Mouse (Mus musculus): Measurements from ENCODE around the gene Tgfbr2. TPM values are rescaled to one million over a fixed set of nuclear protein-coding genes. Genes with fewer than 3 reads are reported as not detected.

Gene Tgfbr2
- total RNA-seq, 1 experiment from 2014 or later: 69.9 TPM

DNA sequence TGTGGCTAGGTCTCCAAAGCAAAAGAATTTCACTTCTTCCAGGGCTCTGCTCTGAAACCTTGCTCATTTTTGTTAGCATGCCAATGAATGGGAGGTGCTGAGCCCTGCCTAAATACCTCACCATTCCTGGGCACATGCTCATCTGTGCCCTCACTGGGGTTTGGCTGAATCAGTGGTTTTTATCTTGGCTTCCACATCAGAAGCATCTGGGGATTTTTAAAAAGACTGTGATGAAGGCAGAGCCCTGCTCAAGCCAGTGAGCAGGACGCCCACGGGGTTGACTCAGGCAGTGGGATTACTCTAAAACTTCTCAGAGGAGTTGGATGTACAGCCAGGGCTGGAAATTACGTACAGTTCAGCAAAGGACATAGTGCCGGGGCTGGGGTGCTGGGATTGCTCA, 22.3 kb downstream of the Tgfbr2 start:
- no peak for DNase-seq

DNA sequence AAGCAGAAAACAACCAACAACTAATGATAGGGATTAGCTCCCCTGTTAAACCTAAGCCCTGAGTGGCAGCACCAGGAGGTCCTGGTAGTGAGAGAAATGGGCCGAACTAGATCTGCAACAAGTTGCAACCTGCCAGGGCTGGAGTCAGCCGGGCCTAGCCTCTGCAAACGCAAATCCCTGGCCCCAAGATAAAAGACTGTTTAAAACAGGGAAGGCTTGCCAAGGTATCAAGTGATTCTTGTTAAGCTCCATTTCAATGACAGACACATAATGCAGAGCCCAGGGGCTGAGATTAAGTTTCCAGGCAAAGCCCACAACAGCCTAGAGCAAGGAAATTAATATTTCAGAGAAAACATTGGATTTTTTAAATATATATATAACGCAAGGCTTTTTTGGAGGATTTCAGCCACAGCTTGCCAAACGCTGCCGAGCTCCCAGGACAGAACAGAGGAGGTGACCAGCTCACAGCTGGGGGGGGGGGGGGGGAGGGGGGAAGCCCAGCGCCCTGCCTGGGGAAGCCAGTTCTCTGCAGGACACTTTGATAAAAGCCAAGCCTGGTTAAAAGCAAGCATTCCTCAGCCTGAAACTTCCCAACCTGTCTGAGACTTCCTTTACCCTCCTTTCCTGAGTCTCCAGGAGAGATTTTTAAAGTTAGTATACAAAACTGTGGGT, 24.3 kb downstream of the Tgfbr2 start:
- DNase-seq: no peak

DNA sequence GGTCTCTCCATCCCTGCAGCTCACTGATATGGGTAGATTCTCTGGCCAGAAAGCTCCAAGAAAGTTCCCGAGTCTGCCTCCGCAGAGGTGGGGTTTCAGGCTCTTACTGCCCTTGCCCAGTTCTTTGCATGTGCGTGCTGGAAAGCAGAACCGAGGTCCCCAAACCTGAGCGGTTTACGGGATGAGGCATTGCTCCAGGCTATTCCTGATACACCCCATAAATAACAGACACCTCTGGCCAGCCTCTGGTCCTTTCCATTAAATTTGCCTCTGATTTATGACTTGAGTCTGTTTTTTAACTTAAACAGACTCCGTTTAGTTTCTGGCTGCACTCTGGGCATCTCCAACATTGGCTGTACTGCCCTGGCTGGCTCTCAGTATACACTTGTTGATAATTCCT, 26.4 kb downstream of the Tgfbr2 start:
- no peak for DNase-seq

DNA sequence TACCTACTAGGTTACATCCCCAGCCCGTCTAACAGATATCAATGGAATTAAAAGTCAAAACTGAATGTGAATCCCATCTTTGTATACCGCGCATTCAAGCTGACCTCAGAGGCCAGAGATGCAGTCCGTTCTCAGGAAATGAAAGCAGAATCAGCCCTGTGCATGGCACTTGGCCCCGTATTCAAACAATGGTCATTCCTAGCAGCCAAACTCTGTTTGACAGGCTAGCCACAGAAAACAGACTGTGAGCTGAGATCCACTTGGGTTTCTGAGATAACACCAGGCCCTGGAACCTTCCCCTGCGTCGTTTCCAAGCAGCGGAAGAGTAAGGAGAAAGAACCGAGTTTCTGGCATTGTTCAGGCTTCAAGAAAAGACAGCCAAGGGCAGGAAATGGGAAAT, 28.9 kb downstream of the Tgfbr2 start:
- no peak for DNase-seq

DNA sequence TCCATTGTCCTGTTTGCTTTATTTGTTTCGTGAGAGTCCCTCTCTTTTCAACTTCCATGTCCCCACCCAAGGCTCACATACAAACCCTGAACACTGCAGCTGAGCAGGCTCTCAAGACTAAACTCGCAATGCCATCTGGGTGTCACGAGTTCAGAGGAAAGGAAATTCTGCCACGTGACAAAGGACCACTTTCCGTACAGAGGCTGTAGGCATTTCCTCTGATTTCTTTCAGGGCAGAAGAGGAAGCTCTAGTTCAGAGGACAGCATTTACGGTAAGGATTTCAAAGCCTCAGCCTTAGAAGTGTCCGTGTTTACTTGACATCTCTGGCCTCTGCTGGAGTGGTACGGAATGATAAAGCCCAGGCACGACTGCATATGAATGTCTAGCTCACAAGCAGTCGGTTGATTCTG, 29.9 kb downstream of the Tgfbr2 start:
- no peak for DNase-seq

DNA sequence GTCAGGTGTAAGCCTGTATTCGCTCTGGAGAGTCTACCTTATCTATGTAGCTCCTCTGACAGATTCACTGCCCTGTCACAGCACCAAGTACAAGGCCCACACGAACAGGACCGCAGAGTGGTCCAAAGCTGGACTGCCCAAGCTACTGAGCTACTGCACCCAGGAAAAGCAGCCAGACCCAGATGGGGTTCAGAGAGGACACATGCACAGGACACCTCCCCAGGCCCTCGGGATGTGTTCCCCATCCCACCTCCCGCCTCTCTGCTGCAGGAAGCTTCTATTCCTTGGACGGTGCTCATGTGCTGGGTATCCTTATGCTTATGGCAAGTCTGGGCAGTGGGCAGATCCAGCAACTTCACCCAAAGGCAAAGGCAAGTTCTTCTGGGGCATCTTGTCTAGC, 34.7 kb downstream of the Tgfbr2 start:
- no peak for DNase-seq

DNA sequence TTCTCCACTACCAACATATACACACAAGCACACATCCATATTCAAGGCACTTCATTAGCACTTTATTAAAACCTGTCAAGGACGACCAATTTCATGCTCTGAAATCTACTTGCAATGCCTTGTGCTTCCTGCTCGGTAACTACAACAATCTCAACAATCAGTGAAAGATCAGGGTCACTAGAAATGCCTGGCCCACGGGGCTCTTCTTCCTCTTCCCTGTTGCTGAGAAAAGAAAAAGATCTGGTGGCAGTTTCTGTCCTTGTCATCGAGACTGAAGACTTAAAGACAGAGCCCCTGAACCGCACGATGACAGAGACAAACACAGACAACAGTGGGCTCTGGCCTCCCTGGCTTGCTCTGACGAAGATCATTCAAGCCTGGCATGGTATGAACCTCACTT, 35.6 kb downstream of the Tgfbr2 start:
- no peak for DNase-seq

DNA sequence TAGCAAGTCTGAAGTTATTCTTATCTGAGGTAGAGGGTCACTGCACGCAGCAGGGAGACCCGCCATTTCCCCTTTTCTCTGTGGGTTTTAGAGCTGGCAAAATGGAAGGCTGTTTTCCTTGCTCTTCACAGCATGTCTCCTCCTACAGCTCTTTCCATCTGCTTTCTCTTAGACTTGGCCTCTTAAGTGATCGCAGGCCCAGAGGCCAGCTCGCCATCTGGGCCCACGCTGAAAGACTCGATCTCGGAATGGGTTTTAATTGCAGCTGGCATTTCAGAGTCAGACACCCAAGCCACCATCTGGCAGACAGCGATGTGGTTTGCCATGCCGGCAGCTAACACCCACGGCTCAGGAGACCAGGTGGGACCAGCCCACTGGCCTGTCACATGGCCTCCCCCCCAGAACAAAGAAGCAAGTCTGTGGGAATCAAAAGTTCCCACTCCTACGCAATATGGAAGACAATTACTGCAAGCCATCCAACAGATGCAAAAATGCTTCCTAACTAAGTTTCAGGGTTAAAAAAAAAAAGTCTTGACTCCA, 36.5 kb downstream of the Tgfbr2 start:
- DNase-seq: no peak

DNA sequence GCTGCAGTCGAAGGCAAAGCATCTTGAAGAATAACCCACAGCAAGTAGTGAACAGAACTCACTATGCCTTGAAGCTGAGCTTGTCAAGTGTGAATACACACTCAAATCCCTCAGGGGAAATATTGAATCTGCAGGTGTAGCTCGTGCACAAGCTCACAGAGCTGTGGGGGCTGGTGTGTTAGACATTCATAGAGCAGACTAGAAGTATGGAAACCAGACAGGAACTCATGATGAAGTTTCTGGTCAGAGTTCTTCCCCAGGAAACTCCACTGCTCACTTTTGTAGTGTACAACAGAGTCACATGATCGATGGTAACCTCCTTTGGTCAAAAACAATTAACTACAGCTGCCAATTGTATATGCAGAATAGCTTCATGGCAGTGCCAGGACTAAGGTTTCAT, 37.5 kb downstream of the Tgfbr2 start:
- DNase-seq: no peak

DNA sequence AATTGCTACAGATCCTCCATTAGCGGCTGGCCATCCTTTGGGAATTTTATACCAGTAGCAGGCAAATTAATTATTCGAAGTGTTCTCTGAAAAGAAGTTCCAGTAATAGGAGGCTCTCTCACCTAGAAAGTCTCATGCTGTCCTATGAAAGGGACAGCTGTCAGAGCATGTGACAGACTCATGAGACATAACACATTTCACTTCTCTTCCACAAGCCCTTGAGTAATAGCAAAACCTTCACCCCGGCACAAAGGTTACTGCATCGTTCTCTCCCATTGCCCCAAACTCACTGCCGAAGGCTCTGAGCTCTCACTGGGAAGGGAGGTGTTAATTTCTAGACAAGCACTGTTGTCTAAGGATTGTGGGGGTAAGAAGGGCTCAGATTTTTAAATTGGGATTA, 38.3 kb downstream of the Tgfbr2 start:
- no peak for DNase-seq

DNA sequence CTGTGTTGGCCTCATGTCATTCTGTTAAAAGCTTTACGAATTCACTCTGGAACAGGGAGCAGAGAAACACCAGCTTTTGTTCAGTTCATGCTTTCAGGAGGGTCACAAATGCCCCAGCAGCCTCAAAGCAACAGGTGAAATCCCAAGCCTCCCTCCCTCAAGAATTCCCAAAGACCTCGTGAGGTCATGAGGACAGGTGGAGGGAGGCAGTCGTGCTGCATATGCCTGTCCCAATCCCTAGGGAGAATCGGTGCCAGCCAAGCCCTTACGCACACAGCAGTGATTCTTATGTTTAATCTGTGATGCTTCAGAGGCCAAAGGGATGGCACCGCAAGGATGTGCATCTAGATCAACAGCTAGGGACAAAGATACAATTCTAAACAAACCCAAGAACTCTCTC, 39.0 kb downstream of the Tgfbr2 start:
- DNase-seq: no peak

DNA sequence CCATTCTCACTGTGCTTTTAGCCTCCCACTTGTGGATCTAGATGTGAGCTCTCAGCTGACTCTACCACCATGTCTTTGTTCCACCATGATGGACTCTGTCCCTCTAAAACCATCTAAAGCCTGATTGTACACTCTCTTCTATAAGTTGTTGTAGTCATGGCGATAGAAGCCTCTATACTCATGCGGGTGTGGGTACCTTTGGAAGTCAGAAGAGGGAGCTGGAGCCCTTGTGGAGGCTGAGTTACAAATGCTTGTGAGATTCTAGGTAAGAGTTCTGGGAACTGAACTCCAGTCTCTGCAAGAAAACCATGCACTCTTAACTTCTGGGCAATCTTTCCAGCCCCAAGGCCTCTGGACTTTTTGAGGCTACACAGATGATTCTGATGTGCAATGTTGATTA, 40.7 kb downstream of the Tgfbr2 start:
- DNase-seq: no peak

DNA sequence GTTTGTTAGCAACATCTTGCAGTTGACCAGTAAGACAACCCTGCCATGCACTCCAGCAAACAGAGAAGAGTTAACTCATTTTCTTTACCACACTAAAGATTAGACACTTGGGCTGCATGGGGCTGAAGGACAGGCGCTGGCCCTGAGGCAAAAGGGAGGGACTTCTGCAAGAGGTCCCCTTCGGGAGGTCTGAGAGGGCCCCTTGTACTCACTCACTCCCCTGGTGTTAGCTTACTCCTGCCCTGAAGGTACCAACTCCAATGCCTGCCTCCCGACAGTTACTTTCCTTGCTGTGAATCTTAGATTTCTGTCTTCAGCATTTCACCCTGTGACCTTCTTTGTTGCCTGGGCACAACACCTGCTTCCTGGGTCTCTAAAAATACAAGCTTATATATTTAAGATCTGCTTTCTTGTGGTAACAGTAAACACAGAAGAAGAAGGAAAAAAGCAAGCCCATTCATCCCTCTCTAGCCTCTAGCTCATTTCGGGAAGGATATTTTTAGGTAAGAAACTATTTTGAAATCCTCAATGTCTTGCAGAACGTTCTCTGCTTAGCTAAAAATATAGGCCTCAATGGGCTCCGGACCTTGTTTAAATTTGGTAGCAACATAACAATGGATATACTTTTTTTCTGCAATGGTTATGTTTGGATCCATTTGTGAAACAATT, 41.7 kb downstream of the Tgfbr2 start:
- no peak for DNase-seq

DNA sequence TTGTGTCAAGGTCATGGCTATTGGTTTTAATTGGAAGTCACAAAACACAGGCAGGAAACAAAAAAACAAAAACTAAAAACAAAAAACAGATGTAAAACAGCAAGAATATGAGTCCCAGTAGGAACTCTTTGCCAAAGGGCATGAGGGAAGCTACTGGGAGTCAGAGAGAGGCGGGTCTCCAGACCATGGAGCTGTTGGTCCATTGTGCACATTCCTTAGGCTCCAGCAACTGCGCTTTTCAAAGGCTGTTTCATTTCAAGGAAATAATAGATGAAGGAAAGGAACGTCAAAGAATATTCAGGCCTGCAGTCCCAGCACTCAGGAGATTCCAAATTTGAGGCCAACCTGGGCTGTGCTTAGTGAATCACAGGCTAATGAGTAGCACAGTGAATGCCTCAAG, 46.3 kb downstream of the Tgfbr2 start:
- DNase-seq: no peak

DNA sequence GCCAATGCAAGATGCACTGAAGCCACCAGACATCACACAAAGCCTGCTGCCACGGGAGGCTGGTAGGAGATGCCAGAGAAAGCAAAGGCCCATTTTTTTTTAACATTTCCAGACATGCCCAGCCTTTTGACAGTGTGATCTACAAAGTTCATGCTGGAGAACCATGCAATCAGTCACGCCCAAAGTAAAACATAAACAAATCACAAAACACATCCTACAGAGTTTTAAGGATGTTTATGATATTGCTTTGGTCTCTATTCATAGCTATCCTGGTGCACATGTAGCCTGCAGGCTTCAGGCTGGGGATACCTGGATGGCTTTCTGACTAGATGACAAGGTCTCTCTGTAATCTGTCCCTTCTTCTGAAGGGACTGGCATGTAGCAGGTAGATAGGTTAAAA, 46.8 kb downstream of the Tgfbr2 start:
- DNase-seq: no peak

DNA sequence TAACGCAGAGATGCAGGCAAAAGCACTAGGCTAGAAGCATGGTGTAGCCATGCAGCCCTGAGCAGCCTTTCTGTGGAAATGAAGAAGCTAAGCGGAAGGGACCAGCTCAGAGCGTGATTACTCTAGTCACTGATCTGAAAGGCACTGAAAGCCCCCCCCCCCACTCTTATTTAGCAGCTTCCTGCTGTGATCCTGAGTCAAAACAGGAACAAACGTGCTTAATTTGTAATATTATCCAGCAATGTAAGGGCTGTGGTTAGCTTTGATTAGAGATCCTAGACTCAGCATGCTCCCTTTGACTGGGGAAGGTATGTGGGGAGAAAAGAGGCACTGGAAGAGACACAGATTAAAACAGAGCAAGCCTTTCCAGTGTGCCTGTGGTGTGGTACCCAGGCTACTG, 48.7 kb downstream of the Tgfbr2 start:
- DNase-seq: no peak

DNA sequence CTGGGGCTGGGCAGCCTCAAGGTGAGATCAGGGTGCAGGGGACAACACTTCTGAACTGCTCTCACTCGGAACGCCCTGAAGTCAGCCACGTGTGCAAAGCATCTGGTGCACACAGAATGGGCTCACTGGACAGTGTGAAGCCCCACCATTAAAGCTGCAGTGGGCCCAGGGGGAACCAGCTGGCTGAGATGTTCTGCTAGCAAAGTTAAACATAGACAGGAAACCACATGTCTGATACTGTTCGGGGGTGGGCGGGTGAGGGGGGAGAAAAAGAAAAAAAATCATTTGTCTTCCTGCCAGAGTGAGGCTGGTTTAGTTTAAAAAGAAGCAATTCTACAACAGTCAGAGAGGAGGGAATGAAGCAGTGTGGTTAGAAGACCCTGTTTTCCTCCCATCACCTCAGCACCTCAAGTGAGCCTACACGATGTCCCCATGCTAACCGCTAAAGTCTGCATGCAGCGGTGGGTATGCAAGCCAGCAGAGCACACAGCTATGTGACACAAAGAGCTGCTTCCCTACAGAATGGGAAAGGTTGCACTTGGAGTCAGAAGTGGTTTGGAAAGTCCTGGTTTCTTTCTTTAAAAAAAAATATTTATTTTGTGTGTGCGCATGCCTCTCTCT, 52.1 kb downstream of the Tgfbr2 start:
- no peak for DNase-seq

DNA sequence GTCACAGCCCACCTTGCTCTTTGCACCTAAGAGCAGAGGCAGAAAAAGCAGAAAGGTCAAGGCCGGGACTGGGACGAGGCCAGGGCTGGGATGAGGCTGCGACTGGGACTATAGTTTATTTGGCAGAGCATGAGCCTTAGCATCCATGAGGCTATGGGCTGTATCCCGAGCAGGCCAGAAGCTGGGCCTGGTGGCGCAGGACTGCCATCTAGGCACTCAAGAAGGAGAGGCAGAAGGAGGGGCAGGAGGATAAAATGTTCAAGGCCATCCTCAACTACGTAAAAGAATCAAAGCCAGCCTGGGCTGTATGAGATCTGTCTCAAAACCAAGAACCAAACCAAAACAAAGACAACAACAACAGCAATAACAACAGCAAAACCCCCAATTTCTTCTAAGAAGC, 52.6 kb downstream of the Tgfbr2 start:
- DNase-seq: no peak

DNA sequence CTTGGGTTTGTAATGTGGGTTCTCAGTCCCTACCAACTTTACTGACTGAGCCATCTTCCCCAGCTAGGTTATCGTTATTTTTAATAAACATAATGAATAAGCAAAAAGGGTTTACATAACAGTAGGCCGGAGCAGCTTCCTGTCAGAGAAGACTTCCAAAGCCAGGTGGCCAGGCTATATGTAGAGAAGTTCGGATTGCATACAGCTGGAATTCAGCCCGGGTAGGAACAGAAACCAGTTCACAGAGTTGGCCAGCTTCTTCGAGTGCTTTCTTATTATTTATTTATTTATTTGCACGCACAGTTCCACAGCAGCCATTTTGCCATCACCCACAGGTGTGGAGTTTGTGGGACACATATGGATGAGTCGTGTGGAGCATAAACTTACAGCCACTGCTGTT, 53.7 kb downstream of the Tgfbr2 start:
- no peak for DNase-seq

DNA sequence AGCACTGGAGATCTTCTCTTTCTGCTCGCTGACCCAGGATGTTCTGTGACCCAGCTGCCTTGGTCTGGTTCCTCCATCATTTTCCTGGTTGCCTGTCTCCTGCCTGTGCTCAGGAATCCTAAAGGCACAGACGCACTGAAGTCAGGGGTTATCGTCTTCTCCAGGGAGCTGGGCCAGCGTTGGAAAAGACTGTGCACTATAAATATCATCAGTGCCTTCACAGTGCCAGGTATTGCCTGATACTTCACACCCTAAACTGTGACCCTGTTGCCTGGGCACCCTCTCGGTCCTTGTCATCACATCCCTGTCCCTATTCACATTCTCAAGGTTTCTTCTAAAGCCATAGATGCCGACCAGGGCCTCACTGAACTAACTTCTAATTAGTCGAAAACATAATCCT, 55.2 kb downstream of the Tgfbr2 start:
- DNase-seq: no peak

DNA sequence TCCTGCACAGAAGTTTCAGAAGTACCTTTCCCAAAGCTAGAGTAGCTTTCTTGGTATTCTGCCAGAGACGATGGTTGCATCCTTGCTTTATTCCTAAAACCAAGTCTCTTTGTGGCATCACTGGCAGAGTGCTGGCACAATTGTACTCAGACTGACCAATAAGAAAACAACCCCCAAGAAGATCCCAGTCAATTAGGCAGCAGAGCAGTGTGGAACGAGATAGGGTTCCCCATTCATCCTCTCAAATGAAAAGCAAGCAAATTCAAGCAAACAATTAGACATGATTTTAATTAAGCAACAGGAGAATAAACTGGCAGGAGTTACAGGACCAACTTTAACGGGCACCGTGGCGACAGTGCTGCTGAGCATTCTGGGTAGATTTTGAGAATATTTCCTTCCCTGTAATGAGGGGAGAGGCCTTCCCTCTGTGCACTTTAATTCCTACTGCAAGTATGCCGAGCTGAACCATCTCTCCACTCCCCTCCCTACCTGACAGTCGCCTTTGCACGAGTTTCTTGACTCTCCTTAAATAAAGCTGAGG, 56.8 kb downstream of the Tgfbr2 start:
- DNase-seq: no peak

DNA sequence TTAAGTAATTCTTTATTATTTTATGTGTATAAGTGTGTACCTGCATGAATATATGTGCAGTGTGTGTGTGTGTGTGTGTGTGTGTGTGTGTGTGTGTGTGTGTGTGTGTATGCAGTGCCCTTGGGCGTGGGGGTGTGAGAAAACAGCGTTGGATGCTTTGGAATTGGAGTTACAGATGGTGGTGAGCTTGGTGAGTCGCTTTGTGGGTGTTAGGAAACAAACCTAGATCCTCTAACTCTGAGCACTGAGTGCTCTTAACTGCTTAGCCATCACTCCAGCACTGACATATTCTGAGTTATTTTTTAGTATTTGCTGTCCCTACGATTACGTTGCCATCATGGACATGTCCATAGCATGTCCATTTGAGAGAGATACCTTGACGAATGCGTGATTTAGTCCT, 59.3 kb downstream of the Tgfbr2 start:
- DNase-seq: no peak

DNA sequence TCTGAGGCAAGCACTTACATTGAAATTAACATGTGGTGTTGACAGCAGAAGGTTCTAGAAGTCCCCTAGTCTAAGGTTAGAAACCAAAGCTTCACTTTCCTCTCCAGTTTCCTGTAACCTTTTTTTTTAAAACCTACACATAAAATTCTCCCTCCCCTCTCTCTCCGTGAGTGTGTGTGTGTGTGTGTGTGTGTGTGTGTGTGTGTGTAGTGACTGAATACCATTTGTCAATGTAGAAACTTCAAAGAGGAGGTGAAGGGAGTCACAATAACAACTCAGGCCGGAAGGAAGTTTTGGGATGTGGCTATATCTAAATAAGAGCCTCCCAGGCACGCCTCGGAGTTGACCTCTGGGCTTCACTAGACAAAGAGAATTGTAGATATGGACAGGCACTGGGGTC, 60.8 kb downstream of the Tgfbr2 start:
- peak; percentile 15 for DNase-seq
